Mouse (Mus musculus) right cerebral cortex, adult 2 months (tissue): ENCODE measurements around the gene Lrrfip2.

Source experiments
- DNase-seq, 2 experiments: peaks; one replicate each; pipeline ENCODE4 v3.0.0; 2021 to 2022; ENCODE audit warnings: low spot score in 2 of 2

Lrrfip2 gene

GRCm38 (mm10) chr9:111161213-111161612 is 43.8 kb downstream of the Lrrfip2 start:
- no peak for DNase-seq

GRCm38 (mm10) chr9:111166612-111167011 is 49.2 kb downstream of the Lrrfip2 start:
- DNase-seq: no peak

GRCm38 (mm10) chr9:111170430-111170829 is 53.0 kb downstream of the Lrrfip2 start:
- no peak for DNase-seq

- DNase-seq: no peak
These were observed 56.7 kb downstream of the Lrrfip2 start for GRCm38 (mm10) chr9:111174071-111174470.

GRCm38 (mm10) chr9:111178971-111179370 is 61.6 kb downstream of the Lrrfip2 start:
- no peak for DNase-seq

GRCm38 (mm10) chr9:111182176-111182575 is 64.8 kb downstream of the Lrrfip2 start:
- peak; percentile 31 to 44 for DNase-seq

- no peak for DNase-seq
These were observed 67.5 kb downstream of the Lrrfip2 start for GRCm38 (mm10) chr9:111184929-111185328.

GRCm38 (mm10) chr9:111186861-111187260 is 69.5 kb downstream of the Lrrfip2 start:
- no peak for DNase-seq

- DNase-seq: no peak
These were observed 71.3 kb downstream of the Lrrfip2 start for GRCm38 (mm10) chr9:111188731-111189130.

GRCm38 (mm10) chr9:111193211-111193610 is 75.8 kb downstream of the Lrrfip2 start:
- no peak for DNase-seq

- no peak for DNase-seq
These were observed 79.7 kb downstream of the Lrrfip2 start for GRCm38 (mm10) chr9:111197116-111197515.

GRCm38 (mm10) chr9:111197712-111198111 is 80.3 kb downstream of the Lrrfip2 start:
- DNase-seq: no peak

GRCm38 (mm10) chr9:111198332-111198731 is 80.9 kb downstream of the Lrrfip2 start:
- no peak for DNase-seq

GRCm38 (mm10) chr9:111200208-111200607 is 82.8 kb downstream of the Lrrfip2 start:
- no peak for DNase-seq

- peak; percentile 56 to 66 for DNase-seq
These were observed 87.4 kb downstream of the Lrrfip2 start for GRCm38 (mm10) chr9:111204601-111205375.

GRCm38 (mm10) chr9:111207683-111208082 is 90.3 kb downstream of the Lrrfip2 start:
- no peak for DNase-seq

- no peak for DNase-seq
These were observed 90.8 kb downstream of the Lrrfip2 start for GRCm38 (mm10) chr9:111208185-111208584.

- DNase-seq: no peak
These were observed 91.8 kb downstream of the Lrrfip2 start for GRCm38 (mm10) chr9:111209158-111209699.

GRCm38 (mm10) chr9:111210412-111210811 is 93.0 kb downstream of the Lrrfip2 start:
- DNase-seq: no peak

- DNase-seq: no peak
These were observed 94.0 kb downstream of the Lrrfip2 start for GRCm38 (mm10) chr9:111211122-111212041.

GRCm38 (mm10) chr9:111213501-111213900 is 96.1 kb downstream of the Lrrfip2 start:
- DNase-seq: no peak

GRCm38 (mm10) chr9:111216424-111216823 is 99.0 kb downstream of the Lrrfip2 start:
- DNase-seq: no peak
